Mouse (Mus musculus) embryonic fibroblast, embryonic 13.5 days (primary cell): ENCODE results near the gene Mrm1. TPM values are rescaled to one million over a fixed set of nuclear protein-coding genes. Genes with fewer than 3 reads are reported as not detected.

Source experiments
- H3K27ac ChIP-seq: 2 replicates; pipeline ENCODE4 v1.5.1; 2012; ENCODE audit warnings: low read length, control low read depth, inconsistent platforms; ENCODE audit not compliant: insufficient read depth
- H3K4me1 ChIP-seq: 2 replicates; pipeline ENCODE4 v1.6.1; 2011; ENCODE audit warnings: low read length; ENCODE audit not compliant: control insufficient read depth, insufficient read depth
- H3K4me3 ChIP-seq: 2 replicates; pipeline ENCODE4 v1.5.1; 2011; ENCODE audit warnings: mild to moderate bottlenecking, control low read depth, low read length; ENCODE audit not compliant: insufficient read depth
- CTCF ChIP-seq: IDR thresholded peaks from 2 replicates; pipeline ENCODE4 v1.5.1; 2011; ENCODE audit warnings: mild to moderate bottlenecking, control low read depth, low read length, moderate library complexity, borderline replicate concordance; ENCODE audit not compliant: insufficient read depth
- POLR2A ChIP-seq: IDR thresholded peaks from 2 replicates; pipeline ENCODE4 v1.6.1; 2011; ENCODE audit warnings: low read depth, mild to moderate bottlenecking, control low read depth, low read length, moderate library complexity
- polyA plus RNA-seq: library from polyadenylated mRNA; stranded (reverse); fragments of >200 nt; gene quantifications from 2 replicates; pipeline ENCODE4 v1.2.4, GENCODE M21; 2011; ENCODE audit warnings: low read depth; ENCODE audit not compliant: missing spikeins, insufficient read length

Gene Mrm1
- polyA plus RNA-seq, 1 experiment: 8.4 TPM

GRCm38 (mm10) chr11:84780143-84780870 lies 39.0 kb downstream of the Mrm1 start:
- TF ChIP-seq POLR2A: no peak
- no peak for TF ChIP-seq CTCF
- no peak overlapping the region for H3K4me3 ChIP-seq
- no peaks in the 10 kb centered on the region for H3K4me1 ChIP-seq
- H3K27ac ChIP-seq: no peak overlapping the region

- no peak for TF ChIP-seq CTCF
- no peak for TF ChIP-seq POLR2A
- no peaks in the 10 kb centered on the region for H3K4me1 ChIP-seq
- no peak overlapping the region for H3K27ac ChIP-seq
- no peak overlapping the region for H3K4me3 ChIP-seq
These were observed 43.8 kb downstream of the Mrm1 start for GRCm38 (mm10) chr11:84775560-84775959.

- Histone ChIP-seq H3K27ac (no peak overlapping the region), H3K4me3 (no peak overlapping the region), H3K4me1 (no peaks in the 10 kb centered on the region)
- TF ChIP-seq CTCF (no peak), POLR2A (no peak)
These were observed 44.3 kb downstream of the Mrm1 start for GRCm38 (mm10) chr11:84774870-84775514.

- no peaks in the 10 kb centered on the region for H3K4me1 ChIP-seq
- H3K27ac ChIP-seq: no peak overlapping the region
- no peak overlapping the region for H3K4me3 ChIP-seq
- TF ChIP-seq CTCF (no peak), POLR2A (no peak)
These were observed 51.4 kb downstream of the Mrm1 start for GRCm38 (mm10) chr11:84767898-84768297.

- Histone ChIP-seq H3K4me3 (no peak overlapping the region), H3K27ac (no peak overlapping the region), H3K4me1 (no peaks in the 10 kb centered on the region)
- TF ChIP-seq CTCF (no peak), POLR2A (no peak)
These were observed 54.2 kb downstream of the Mrm1 start for GRCm38 (mm10) chr11:84765125-84765524.

GRCm38 (mm10) chr11:84764527-84764961 lies 54.8 kb downstream of the Mrm1 start:
- TF ChIP-seq POLR2A (no peak), CTCF (no peak)
- no peak overlapping the region for H3K27ac ChIP-seq
- no peak overlapping the region for H3K4me3 ChIP-seq
- no peaks in the 10 kb centered on the region for H3K4me1 ChIP-seq

GRCm38 (mm10) chr11:84764116-84764515 lies 55.2 kb downstream of the Mrm1 start:
- Histone ChIP-seq H3K4me3 (no peak overlapping the region), H3K4me1 (no peaks in the 10 kb centered on the region), H3K27ac (no peak overlapping the region)
- TF ChIP-seq POLR2A: no peak
- no peak for TF ChIP-seq CTCF

Other genes starting within 250 kb of the Mrm1 start
- 9.7 and 14.1 TPM in 2 replicates for gene Dhrs11, start 9.5 kb upstream of the Mrm1 start, polyA plus RNA-seq
- 87.3 and 105 TPM in 2 replicates for gene Ggnbp2, start 51.3 kb upstream of the Mrm1 start, polyA plus RNA-seq
- 14.5 and 15.3 TPM in 2 replicates for gene Myo19, start 60.6 kb upstream of the Mrm1 start, polyA plus RNA-seq
- 5.4 and 8.4 TPM in 2 replicates for gene Pigw, start 60.8 kb upstream of the Mrm1 start, polyA plus RNA-seq
- 20.2 and 24.6 TPM in 2 replicates for gene Znhit3, start 96.9 kb upstream of the Mrm1 start, polyA plus RNA-seq
- gene Car4, start 138.3 kb upstream of the Mrm1 start, polyA plus RNA-seq: not detected in 2 replicates